Mouse (Mus musculus): ENCODE data around the gene Metrn. TPM values are rescaled to one million over a fixed set of nuclear protein-coding genes. Genes with fewer than 3 reads are reported as not detected.

Gene Metrn
- total and polyA plus RNA-seq, 3 experiments: 16.9 to 50.1 (median 23.7) TPM

DNA sequence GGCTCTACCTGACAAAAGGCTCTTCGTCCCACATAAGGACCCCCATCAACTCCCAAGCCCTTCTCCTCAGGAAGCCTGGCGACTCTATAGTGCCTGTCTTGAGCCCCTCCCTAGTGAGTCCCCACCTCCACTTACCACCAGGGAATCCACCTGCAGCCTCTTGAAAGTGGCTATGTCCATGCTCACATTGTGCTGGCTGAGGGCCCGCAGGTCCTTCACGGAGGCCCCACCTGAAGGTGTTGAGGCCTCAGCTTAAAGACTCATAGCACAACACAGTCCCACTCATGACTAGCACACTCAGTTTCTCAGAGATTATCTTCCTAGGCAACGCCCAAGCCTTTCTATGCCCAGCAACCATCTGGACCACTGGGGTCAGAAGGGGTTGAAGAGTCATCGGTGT, 47.6 kb downstream of the Metrn start:
- H3K4me2 ChIP-seq (ENCODE audit: insufficient read depth, low read depth, poor library complexity, severe bottlenecking): no peak overlapping the region
- H3K9ac ChIP-seq (ENCODE audit: insufficient read depth, low read depth): no peak overlapping the region
- no peak for DNase-seq (ENCODE audit: extremely low read depth)
- H3K27me3 ChIP-seq (replicated peaks): peaks cover 89% of the 10 kb centered on the region
- no peak overlapping the region for H3K27ac ChIP-seq (ENCODE audit: insufficient read depth, low read depth)
- H3K9me3 ChIP-seq (replicated peaks; ENCODE audit: low read length): no peaks in the 10 kb centered on the region
- in situ Hi-C loops (cut with MboI; ENCODE audit: low pct_ligation_motif_present, low pct_unique_long_range_greater_than_20kb, low sequenced_read_pairs) (no loop called here), dilution Hi-C loops (cut with MboI; ENCODE audit: extremely low pct_ligation_motif_present, extremely low pct_unique_long_range_greater_than_20kb, low sequenced_read_pairs) (no loop called here)
- no peak overlapping the region for H3K4me3 ChIP-seq (replicated peaks in 1 of 3; ENCODE audit: low read depth in 2 of 3, low read length in 2 of 3, poor library complexity in 1 of 3)
- TF ChIP-seq POLR2AphosphoS2 (IDR thresholded peaks at IDR 0.05; ENCODE audit: low read depth, low read length) (no peak), CHD2 (IDR thresholded peaks at IDR 0.05; ENCODE audit: low read length) (no peak), JUN (IDR thresholded peaks at IDR 0.05; ENCODE audit: insufficient read depth, low read depth, low read length) (no peak), MAX (IDR thresholded peaks at IDR 0.05; ENCODE audit: low read length) (no peak), POLR2A (IDR thresholded peaks at IDR 0.05; ENCODE audit: low read depth, low read length) (no peak)
- H3K36me3 ChIP-seq (replicated peaks in 1 of 2; ENCODE audit: control insufficient read depth in 1 of 2, insufficient read depth in 1 of 2, low read length in 1 of 2): no peaks in the 10 kb centered on the region
- H3K4me1 ChIP-seq (ENCODE audit: control insufficient read depth in 1 of 2, insufficient read depth in 2 of 2): no peaks in the 10 kb centered on the region
- no peaks in the 10 kb centered on the region for H3K79me2 ChIP-seq (replicated peaks; ENCODE audit: control insufficient read depth, extremely low read depth, insufficient read depth, poor library complexity, severe bottlenecking)

DNA sequence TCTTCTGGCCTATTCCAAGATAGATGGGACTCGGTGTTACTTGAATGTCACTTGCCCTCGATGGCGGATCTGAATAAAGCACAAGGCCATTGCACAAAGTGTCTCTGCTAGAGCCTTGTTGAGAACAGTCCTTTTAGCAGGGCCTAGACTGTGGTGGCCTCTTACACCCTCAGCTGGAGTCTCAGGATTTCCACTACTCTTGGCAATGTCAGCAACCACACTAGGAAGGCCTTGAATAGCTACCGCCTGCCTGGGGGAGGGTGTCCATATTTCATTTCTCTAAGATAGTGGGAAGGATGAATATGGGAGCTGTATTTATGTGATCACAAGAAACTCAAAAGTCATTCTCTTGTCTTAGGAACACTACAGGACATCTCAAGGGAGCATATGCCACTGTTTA, 48.7 kb downstream of the Metrn start:
- no peak for DNase-seq (ENCODE audit: extremely low read depth)
- Histone ChIP-seq H3K4me3 (replicated peaks in 1 of 3; ENCODE audit: low read depth in 2 of 3, low read length in 2 of 3, poor library complexity in 1 of 3) (no peak overlapping the region), H3K27ac (ENCODE audit: insufficient read depth, low read depth) (no peak overlapping the region), H3K9me3 (replicated peaks; ENCODE audit: low read length) (no peaks in the 10 kb centered on the region), H3K4me1 (ENCODE audit: control insufficient read depth in 1 of 2, insufficient read depth in 2 of 2) (no peaks in the 10 kb centered on the region), H3K36me3 (replicated peaks in 1 of 2; ENCODE audit: control insufficient read depth in 1 of 2, insufficient read depth in 1 of 2, low read length in 1 of 2) (no peaks in the 10 kb centered on the region), H3K27me3 (replicated peaks) (peaks cover 86% of the 10 kb centered on the region), H3K9ac (ENCODE audit: insufficient read depth, low read depth) (no peak overlapping the region), H3K79me2 (replicated peaks; ENCODE audit: control insufficient read depth, extremely low read depth, insufficient read depth, poor library complexity, severe bottlenecking) (no peaks in the 10 kb centered on the region), H3K4me2 (ENCODE audit: insufficient read depth, low read depth, poor library complexity, severe bottlenecking) (no peak overlapping the region)
- TF ChIP-seq MAFK (IDR thresholded peaks at IDR 0.05; ENCODE audit: insufficient replicate concordance, low read length): no peak
- in situ Hi-C loops (cut with MboI; ENCODE audit: low pct_ligation_motif_present, low pct_unique_long_range_greater_than_20kb, low sequenced_read_pairs): no loop called here
- dilution Hi-C loops (cut with MboI; ENCODE audit: extremely low pct_ligation_motif_present, extremely low pct_unique_long_range_greater_than_20kb, low sequenced_read_pairs): no loop called here

DNA sequence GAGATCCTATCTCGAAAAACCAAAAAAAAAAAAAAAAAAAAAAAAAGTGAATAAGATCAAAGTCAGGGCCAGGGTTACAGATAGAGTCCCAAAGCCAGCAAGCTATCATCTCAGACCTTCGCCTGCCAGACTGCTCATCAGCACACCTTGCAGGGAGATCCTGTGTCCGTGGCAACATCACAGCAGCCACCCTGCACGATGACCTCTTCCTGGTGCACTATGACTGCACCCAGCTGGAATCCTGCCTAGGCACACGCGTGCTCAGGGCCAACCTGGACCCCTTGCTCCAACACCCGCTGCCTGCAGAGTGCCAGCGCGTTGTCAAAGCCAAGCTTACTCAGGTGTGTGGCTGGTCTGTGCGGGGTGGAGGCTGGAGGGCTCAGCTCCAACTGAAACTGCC, 52.6 kb downstream of the Metrn start:
- peaks cover 80% of the 10 kb centered on the region for H3K27me3 ChIP-seq (replicated peaks)
- no peaks in the 10 kb centered on the region for H3K4me1 ChIP-seq (ENCODE audit: control insufficient read depth in 1 of 2, insufficient read depth in 2 of 2)
- no peak overlapping the region for H3K4me2 ChIP-seq (ENCODE audit: insufficient read depth, low read depth, poor library complexity, severe bottlenecking)
- H3K9me3 ChIP-seq (replicated peaks; ENCODE audit: low read length): no peaks in the 10 kb centered on the region
- no peaks in the 10 kb centered on the region for H3K79me2 ChIP-seq (replicated peaks; ENCODE audit: control insufficient read depth, extremely low read depth, insufficient read depth, poor library complexity, severe bottlenecking)
- no peaks in the 10 kb centered on the region for H3K36me3 ChIP-seq (replicated peaks in 1 of 2; ENCODE audit: control insufficient read depth in 1 of 2, insufficient read depth in 1 of 2, low read length in 1 of 2)
- DNase-seq (ENCODE audit: extremely low read depth): no peak
- no peak overlapping the region for H3K27ac ChIP-seq (ENCODE audit: insufficient read depth, low read depth)
- no peak overlapping the region for H3K9ac ChIP-seq (ENCODE audit: insufficient read depth, low read depth)
- TF ChIP-seq SIN3A (IDR thresholded peaks at IDR 0.05; ENCODE audit: low read length): no peak
- no peak for TF ChIP-seq MAX (IDR thresholded peaks at IDR 0.05; ENCODE audit: low read length)
- TF ChIP-seq ZKSCAN1 (IDR thresholded peaks at IDR 0.05; ENCODE audit: borderline replicate concordance, low read depth, low read length): no peak
- no peak for TF ChIP-seq RAD21 (IDR thresholded peaks at IDR 0.05; ENCODE audit: low read depth, low read length)
- no peak for TF ChIP-seq HCFC1 (IDR thresholded peaks at IDR 0.05; ENCODE audit: low read depth, low read length)
- no peak for TF ChIP-seq RCOR1 (conservative IDR thresholded peaks at IDR 0.05; ENCODE audit: low read depth, low read length)
- TF ChIP-seq JUND (conservative IDR thresholded peaks at IDR 0.05; ENCODE audit: low read depth, low read length): no peak
- no peak for TF ChIP-seq IRF4 (IDR thresholded peaks at IDR 0.05; ENCODE audit: low read depth, low read length)
- TF ChIP-seq MAFK (IDR thresholded peaks at IDR 0.05; ENCODE audit: insufficient replicate concordance, low read length): no peak
- no peak for TF ChIP-seq EP300 (IDR thresholded peaks at IDR 0.05; ENCODE audit: low read length)
- TF ChIP-seq CTCF (conservative IDR thresholded peaks at IDR 0.05 in 1 of 2, IDR thresholded peaks at IDR 0.05 in 1 of 2; ENCODE audit: low read depth in 2 of 2, low read length in 2 of 2): no peak
- no peak for TF ChIP-seq BHLHE40 (IDR thresholded peaks at IDR 0.05; ENCODE audit: low read depth, low read length)
- TF ChIP-seq ELF1 (IDR thresholded peaks at IDR 0.05; ENCODE audit: low read depth, low read length): no peak
- TF ChIP-seq USF1 (IDR thresholded peaks at IDR 0.05; ENCODE audit: low read depth, low read length): no peak
- no peak for TF ChIP-seq SMC3 (IDR thresholded peaks at IDR 0.05; ENCODE audit: low read depth, low read length)
- no peak for TF ChIP-seq TBP (conservative IDR thresholded peaks at IDR 0.05; ENCODE audit: low read depth, low read length)
- TF ChIP-seq KAT2A (IDR thresholded peaks at IDR 0.05; ENCODE audit: insufficient replicate concordance, low read length): no peak
- H3K4me3 ChIP-seq (replicated peaks in 1 of 3; ENCODE audit: low read depth in 2 of 3, low read length in 2 of 3, poor library complexity in 1 of 3): no peak overlapping the region
- in situ Hi-C loops (cut with MboI; ENCODE audit: low pct_ligation_motif_present, low pct_unique_long_range_greater_than_20kb, low sequenced_read_pairs): no loop called here
- dilution Hi-C loops (cut with MboI; ENCODE audit: extremely low pct_ligation_motif_present, extremely low pct_unique_long_range_greater_than_20kb, low sequenced_read_pairs): no loop called here
